Mouse (Mus musculus) lung, postnatal 36 days (tissue): ENCODE data around the gene Slc43a3.
"Not testable (repeated sequence)": the region's sequence is repeated elsewhere in the genome, so short reads cannot be mapped to it uniquely, and the experiment has no call there.

Experiments
- DNase-seq: peaks from one replicate; pipeline ENCODE4 v3.0.0; 2022; ENCODE audit warnings: mixed read lengths

The Slc43a3 gene

DNA sequence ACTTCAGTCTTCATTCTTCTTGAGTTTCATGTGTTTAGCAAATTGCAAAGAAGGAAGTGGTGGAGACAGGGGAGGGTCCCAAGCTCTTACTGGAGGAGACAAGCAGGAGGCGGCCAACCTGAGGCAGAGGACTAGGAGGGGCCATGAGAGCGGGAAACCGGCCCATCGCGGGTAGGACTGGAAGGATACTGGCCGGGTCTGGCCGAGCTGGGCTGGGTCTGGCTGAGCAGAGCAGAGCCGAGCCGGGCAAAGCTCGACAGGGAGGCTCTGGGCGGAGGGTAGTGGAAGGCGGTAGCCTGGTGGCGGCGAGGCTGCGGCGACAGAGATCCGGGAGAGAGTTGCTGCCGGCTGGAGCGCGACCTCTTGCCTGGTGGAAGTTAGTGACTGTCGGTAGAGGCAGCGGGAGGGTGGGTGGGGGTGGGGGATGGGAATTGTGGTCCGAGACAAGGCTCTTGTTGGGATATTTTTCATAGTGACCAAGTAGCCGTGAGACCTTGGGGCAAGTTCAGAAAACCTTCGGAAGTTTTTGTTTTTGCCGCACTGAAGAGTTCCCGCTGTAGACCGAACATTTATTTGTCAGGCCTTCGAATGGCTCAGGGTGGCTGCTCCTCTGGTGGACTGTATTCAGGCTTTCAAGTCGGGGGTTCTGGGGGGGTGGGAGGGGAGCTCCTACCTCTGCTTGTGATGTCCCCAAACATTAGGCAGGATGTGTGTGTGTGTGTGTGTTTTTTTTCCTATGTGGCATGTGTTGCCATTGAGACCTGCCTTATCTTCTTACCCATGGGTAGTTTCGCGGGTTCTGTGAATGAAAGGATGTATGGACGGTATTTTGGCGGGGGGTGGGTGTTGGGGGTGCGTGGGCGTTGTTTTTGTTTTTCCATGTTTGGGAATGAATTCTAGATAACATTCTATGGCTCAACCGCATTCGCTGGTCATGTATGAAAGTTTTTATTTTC, at the start of gene Slc43a3:
TSS of gene Slc43a3 (plus strand) at position 106 of the 956 bp plus-strand sequence.
- DNase-seq = peak; percentile 92

DNA sequence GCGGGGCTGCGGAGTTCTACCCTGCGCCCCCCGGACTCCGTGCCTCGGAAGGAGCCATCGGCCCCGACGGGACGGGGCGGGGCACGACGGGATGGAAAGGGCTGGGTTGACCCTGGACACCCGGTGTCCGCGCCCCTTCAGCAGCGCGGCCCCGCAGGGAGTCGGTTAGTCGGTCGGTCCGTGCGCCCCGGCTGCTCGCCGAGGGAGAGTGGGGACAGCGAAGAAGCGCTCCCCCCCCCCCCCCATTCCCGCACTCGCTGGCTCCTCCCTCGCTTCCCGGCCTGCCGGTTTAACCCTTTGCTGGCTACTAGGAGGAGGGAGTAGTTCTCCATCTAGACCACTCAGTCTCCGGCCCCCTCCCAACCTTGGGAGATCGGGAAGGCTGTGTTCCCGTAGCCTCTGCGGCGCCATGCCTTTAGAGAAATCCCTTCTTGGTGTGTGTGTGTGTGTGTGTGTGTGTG, 49.5 kb upstream of the Slc43a3 start:
- DNase-seq = no peak

DNA sequence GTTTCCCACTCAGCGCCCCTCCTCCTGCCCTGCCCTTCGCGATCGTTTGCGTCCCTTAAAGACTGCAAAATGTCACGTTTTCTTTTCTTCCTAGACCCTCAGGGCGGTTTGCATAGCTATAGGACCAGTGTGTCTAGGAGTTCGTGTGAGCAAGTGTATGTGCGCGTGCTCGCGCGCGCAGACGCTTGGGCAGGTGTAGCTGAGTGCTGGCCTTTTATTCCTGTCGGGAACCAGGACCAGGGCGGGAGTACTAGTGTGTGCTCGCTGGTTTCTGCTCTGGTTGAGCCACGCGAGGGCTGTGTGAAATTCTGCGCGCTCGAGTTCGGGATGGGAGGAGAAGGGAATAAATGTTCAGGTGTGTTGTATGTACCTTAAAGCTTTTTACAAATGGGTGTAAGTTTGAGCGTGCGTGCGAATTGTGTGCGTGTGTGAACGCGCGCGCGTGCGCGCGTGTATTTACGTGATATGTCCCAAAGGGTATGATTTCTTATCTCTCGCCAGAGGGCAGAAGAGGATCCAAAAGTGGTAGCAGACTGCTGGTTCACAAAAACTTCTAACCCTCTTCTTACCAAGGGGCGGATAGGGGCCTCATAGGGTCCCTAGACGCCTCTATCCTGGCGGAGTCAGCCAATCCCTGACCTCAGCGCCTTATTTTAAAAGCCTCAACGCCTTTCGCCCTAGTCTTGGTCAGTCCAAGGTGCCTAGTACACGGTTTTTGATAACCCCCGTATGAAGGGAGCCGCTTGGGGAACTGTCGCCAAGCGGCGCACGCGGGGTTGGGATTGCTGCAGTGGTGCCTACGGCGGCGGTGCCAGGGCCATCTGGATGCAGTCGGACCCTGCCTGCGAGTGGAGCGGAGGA, 48.7 kb upstream of the Slc43a3 start:
- peak; percentile 73 for DNase-seq

GRCm38 (mm10) chr2:84888657-84889315, 47.6 kb upstream of the Slc43a3 start:
- DNase-seq = peak; percentile 91

DNA sequence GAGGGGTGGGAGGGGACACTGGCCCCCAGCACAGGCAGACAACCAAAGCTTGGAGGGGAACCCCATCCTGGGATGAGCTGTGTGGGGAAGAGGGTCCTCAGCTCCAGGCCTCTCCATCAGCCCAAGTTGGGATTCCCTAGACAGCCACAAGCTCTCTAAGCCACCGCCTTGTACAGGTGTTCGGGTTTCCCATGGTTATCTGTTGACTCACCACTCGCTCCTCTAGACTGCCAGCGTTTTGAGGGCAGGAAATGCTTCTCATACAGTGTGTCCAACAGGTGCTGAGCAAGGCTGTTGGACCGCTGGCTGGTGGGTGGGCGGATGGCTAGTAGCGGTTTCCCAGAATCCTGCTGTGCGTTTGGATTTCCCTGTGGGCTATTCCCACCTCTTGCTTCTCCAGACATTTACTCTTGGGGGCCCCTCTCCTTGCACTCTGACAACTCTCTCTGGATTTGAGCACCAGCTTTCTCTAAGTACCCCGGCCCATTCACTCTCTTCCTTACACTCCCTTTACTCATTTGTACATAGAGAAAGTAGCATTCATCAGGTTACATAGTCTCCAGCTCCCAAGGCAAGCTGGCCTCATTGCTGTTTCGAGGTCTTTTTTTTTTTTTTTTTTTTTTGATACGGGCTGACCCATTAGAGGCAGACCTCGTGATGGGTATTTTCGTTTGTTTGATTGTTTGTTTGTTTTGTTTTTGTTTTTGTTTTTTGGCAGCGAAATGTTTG, 46.9 kb upstream of the Slc43a3 start:
- DNase-seq = no peak

DNA sequence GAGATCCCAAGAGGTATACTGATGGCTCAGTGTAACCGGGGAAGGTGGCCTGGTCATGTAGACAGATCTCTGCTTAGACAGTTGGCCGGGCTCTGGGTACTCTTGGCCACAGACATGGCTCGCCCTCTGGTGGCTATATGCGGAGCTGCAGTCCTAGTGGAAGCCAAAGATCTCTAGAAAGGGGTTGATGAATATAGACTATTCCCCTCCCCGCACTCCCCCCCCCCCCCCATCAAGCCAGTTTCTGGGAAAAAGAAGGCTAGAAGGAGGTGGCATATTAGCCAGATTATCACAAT, 46.4 kb upstream of the Slc43a3 start:
- peak; percentile 92 for DNase-seq

DNA sequence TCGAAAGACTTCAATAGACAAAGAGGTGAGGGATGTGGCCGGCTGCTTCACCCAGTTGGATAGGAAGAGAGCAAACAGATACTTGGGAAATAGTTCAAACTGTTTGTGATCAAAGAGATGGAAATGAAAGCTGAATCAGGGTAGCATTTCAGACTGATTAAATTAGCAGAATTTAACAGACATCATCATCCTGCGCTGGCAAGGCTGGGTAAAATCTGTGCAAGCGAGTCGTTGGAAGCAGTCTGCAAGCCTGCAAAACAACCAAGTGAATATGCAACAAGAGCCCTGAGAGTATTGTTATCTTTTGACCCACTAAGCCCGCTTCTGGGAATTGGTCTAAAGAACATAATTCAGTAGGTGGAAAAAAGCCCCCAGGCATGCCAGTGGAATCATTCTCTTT, 43.0 kb upstream of the Slc43a3 start:
- no peak for DNase-seq

DNA sequence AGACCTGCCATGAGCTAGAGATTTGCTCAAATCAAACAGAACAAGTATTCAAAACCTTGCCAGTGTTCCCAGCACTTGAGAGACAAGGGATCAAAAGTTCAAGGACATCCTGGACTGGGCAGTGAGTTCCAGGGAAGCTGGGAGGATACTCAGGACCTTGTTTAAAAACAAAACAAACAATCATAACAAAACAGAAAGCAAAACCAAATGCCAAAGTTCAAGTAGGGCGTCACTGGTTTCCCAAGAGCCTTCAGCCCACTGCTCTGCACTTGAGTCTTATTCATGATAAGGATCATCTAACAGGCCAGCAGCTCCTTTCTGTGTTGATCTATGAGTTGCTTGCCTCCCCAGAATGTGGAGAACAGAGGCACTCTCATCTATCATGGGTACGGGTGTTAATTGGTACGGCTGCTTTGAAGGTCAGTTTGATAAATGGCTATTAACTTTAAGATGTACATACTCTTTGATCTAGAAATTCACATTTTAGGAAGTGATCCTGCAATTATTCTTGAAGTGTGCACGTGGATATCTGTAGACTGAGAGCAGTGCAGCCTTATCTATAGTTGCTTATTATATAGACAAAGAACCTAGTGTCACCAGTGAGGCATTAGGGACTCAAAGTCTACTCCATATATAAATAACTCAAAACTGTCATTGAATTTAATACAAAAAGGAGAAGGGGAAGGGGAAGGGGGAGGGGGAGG, 40.7 kb upstream of the Slc43a3 start:
- DNase-seq = peak; percentile 81

DNA sequence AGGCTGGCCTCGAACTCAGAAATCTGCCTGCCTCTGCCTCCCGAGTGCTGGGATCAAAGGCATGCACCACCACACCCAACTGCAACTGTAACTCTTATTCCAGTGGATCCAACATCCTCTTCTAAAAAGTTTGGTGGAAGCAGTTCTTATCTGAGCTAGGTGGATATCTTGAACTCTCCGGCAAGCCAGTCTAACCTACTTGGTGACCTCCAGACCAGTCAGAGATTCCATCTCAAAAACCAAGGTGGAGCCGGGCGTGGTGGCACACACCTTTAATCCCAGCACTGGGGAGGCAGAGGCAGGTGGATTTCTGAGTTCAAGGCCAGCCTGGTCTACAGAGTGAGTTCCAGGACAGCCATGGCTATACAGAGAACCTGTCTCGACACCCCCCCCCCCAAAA, 39.7 kb upstream of the Slc43a3 start:
- not testable (repeated sequence) for DNase-seq

DNA sequence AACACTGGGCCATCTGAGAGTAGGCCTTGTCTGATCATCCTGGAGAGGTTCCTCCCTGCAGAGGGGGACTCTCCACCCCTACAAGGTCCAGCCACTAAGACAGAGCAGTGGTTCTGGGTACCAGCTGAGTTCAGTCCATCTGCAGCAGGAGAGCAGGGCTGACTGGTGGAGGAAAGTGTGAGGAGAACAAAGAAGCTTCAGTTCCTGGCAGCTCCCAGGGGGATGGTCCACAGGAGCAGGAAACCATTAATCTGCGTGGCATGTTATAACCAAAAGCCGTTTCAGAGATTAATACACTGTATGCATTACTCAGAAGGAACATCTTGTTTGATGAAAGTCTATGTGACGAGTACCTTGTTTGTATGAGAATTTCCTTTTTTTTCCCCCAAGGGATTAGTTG, 23.7 kb upstream of the Slc43a3 start:
- DNase-seq = peak; percentile 38

DNA sequence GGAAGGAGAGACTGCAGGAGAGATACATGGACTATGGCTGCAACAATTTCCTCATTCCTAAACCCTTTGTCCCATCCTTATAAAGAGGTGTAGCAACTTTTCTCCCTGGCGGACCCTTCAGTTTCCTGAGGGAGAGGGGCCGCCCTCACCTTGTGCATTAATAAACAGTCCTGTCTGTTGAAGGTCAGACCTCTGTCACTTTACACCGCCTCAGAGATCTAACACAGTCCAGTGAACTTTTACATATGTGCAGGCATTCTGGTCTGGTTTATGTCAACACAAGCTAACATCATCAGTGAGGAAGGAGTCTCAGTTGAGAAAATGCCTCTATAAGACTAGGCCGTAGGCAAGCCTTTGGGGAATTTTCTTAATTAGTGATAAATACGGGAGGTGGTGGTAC, 22.5 kb upstream of the Slc43a3 start:
- DNase-seq = no peak

DNA sequence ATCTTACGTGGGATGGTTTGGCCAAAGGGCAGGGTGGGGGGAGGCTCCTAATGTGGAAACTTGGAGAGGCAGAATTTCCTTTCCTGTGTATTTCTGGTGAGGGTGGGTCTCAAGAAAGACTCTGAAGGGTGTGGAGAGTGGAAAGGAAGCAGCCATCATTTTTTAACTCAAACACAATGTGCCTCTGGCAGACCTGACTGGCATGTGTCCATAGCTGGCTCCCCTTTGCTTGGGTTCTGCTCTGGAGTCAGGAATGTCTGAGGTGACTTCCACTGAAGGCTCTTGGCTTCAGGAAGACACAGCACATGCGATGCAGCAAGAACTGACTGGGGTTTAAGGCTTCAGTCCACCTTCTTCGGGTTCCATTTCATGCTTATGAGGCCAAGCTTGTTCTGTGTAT, 21.0 kb upstream of the Slc43a3 start:
- DNase-seq = peak; percentile 88

DNA sequence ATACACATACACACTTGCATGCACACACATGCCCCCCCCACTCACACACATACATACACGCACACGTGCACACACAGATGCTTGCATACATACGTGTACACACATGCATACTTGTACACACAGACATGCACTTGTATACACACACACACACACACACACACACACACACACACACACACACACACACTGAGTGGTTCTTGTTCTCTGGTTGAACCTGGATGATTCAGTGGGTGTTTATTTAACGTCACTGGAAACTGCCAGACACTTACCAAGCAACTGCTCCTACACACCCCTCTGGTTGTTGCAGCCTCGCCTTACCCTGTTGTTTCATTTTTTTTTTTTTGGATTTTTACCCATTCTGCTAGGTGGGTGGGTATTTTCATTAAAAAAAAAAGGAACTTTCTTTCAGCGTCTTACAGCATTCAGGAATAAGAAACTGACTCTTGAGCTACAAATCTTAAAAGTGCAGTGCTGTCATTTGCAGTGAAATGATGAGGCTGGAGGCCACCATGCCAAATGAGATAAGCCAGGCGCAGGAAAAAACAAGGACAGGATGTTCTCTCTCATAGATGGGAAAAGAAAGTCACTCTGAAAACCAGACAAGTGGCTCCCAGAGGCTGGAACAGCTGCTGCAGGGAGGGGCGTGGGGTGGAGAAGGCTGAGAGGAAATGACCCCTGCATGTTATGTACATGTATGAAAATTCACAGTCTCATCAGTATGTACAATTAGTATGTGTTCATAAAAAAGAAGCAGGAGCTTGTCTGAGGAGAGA, 19.6 kb upstream of the Slc43a3 start:
- DNase-seq = peak; percentile 88

- no peak for DNase-seq
Observed at GRCm38 (mm10) chr2:84918188-84918587, 18.2 kb upstream of the Slc43a3 start.

GRCm38 (mm10) chr2:84919601-84920108, 16.7 kb upstream of the Slc43a3 start:
- no peak for DNase-seq

GRCm38 (mm10) chr2:84930186-84930585, 6.2 kb upstream of the Slc43a3 start:
- no peak for DNase-seq

DNA sequence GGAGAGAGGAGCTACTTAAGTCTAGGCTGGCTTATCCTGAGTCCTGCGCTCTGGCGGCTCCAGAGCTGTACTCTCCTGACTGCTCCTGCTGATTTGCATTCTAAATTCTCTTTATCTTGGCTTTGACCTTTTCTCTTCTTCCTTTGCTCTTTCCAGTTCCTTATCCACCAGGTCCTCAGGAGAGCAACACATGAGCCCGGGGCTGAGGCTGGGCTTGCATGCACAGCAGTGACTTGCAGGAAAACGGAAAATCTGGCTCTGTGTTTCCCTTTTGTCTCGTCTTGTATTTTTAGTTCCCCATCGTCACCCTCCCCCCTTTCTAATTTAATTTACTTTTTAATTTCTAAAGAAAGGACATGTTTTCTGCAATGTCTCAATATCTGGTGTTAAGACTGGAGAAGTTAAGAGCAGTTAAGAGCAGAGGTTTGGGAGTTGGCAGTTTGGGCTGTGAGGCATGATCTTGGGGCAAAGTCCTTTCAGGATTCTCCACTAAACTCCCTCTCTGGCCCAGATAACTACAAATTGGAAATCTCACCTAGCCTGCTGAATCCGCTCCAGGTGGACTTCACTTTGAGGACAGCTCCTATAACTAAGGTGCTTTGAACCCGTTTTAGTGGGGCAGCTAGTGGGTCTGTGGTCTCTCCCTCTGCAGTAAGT, 2.3 kb upstream of the Slc43a3 start:
- DNase-seq = no peak

DNA sequence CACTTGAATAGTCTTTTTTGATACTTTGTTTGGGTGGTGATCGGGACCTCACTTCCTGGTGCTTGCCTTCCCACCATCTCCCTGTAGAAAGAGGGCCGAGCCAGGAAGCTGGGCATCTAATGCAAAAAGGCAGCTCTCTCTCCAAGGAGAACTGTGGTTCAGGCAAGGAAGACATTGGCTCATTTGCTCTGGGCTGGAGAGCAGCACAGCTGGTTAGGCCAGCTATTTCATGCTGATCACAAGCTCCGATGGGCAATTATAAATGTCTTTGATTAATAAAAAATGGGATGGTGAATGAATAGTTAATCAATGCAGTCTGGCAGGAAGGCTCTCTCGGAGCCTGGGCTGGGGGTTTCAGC, 1.8 kb upstream of the Slc43a3 start:
- DNase-seq = no peak

- DNase-seq = no peak
Observed at GRCm38 (mm10) chr2:84935065-84935464, 1.3 kb upstream of the Slc43a3 start.

DNA sequence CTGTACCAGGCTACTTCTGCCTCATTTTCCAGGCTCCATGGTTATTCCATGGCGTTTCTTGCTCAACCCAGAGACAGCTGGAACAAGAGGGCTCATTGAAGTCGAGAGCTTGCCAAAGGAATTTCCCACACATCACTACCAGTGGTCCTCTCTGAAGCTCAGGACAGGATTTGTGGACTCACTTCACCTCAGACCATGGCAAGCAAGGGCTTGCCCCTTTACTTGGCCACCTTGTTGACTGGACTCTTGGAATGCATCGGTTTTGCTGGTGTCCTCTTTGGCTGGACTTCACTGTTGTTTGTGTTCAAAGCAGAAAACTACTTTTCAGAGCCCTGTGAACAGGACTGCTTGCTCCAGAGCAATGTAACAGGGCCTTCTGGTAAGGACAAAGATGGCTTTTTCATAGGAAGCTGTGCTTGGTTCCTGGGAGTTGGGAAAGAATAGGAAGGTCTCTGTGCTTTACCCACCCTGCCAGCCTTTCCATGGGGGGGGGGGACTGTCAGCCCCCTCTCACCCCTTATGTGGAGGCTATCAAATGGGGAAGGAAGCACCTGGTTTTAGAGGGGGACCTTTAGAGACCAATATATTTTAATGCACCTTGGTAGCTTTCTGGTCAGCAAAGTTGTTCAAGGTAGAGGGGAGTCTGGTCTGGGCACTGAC, 1.2 kb downstream of the Slc43a3 start:
- peak; percentile 52 for DNase-seq
